Mouse (Mus musculus) gastrocnemius, postnatal 25 days (tissue): ENCODE data around the gene Tmem89. TPM values are rescaled to one million over a fixed set of nuclear protein-coding genes. Genes with fewer than 3 reads are reported as not detected.

Experiments
- DNase-seq: peaks from one replicate; pipeline ENCODE4 v3.0.0; 2022
- long read RNA-seq, 2 experiments: library from polyadenylated mRNA; stranded (forward); transcript quantifications; one replicate each; pipeline ENCODE4 v2.0.0; 2021
- total RNA-seq, 2 experiments: library from RNA; stranded (reverse); gene quantifications; 1 replicate in 1 of 2; 2 replicates in 1 of 2; pipeline ENCODE4 v1.2.3; 2021

Tmem89 gene
- not detected for total RNA-seq
- long read RNA-seq, experiment 1 = 0 reads
- long read RNA-seq, experiment 2 = 0 reads

DNA sequence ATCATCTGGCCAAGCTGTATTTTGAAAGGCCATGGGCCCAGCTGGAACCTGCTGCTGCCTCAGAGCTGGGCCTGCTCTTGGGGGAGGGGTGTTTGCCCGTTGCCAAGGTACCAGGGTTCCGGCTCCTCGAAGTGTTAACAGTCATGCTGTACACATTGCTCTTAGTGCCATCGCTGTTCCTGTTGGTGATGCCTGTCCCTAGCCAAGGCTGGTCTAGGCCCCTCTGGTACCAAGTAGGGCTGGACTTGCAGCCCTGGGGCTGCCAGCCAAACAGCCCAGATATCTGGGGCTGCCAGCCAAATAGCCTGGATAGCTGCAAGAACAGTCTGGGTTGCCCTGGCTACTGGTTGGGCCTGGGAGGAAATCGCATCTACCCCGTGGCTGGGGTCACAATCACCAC lies at the start of gene Tmem89:
TSS of gene Tmem89 (plus strand) at position 129 of the 400 bp plus-strand sequence.
- DNase-seq = no peak

DNA sequence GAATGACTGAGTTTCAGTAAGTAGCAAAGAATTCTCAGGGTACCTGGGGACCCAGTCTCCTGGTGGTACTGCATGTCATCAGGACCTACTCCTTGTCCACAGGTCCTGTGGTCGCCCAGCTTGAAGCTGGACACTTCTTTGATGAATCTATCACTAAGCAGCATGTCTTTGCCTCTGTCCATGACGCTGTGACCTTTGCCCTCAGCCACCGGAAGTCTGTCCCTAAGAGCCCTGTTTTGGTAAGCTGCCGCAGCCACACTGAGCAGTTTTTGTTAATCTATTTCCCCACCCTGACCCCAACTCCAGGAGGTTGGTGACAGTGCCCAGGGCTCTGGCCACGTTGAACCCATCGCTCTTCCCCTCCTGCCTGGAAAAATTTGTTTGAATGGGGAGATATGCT lies 2.1 kb upstream of the Tmem89 start:
- DNase-seq = no peak

- DNase-seq = no peak
Measured at GRCm38 (mm10) chr9:108913161-108913560, 1.3 kb upstream of the Tmem89 start.

DNA sequence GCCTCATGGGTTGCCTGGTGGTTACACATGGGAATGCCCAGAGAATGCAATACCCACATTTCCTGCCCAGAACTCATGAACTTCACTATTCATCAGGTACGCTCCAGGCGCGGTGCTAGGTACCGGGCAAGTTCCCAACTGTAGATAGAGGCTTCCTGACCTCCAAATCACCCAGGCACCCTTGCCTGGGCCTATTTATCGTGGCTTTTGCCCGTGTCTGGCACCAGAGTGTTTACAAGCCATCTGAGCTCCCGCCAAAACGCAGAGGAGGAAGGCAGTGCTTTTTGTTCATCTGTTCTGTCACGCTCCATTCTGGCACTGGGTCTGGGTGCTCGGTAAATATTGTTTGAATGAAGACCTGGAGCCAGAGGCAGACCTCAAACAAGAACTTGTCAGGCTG lies 798 bp upstream of the Tmem89 start:
- DNase-seq = no peak

DNA sequence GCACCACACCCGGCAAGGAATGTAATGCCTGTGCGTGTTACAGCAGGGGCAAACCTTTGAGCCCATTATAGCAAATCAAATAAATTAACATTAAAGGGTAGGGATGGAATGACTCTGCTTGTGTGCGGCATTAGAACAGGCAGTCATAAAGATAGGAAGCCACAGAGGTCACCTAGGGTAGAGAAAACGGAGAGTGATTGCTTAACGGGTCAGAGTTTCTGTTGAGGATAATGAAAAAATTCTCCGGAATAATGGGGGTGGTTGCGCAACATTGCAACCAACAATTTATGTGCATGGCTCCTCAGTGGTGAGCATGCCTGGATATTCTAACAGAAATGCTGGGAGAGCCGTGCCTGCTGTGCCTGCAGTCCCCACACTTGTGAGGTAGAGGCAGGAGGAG lies 11.5 kb downstream of the Tmem89 start:
- no peak for DNase-seq

- DNase-seq = no peak
Measured at GRCm38 (mm10) chr9:108928424-108928823, 14.0 kb downstream of the Tmem89 start.

DNA sequence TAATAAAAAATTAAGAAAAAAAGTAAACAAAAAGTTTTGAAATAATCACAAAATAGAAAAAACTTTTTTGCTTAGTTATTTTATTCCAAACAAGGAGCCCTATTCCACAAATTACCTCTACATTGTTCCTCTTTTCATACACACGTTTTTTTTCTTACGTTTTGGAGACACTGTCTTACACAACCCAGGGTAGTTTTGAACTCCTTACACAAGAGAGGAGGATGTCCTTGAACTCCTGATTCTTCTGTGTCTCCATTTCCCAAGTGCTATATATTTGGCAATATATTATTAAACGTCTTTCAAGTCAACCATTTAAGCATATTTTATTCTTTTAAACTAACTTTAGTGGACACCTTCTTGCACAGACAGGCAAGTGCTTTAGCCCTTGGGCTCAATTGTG lies 21.6 kb downstream of the Tmem89 start:
- no peak for DNase-seq

- DNase-seq = peak; percentile 91
Measured at GRCm38 (mm10) chr9:108936418-108937364, 22.3 kb downstream of the Tmem89 start, which contains the start of gene Uqcrc1. Gene Uqcrc1, plus strand, starts transcription at chr9:108936633.

DNA sequence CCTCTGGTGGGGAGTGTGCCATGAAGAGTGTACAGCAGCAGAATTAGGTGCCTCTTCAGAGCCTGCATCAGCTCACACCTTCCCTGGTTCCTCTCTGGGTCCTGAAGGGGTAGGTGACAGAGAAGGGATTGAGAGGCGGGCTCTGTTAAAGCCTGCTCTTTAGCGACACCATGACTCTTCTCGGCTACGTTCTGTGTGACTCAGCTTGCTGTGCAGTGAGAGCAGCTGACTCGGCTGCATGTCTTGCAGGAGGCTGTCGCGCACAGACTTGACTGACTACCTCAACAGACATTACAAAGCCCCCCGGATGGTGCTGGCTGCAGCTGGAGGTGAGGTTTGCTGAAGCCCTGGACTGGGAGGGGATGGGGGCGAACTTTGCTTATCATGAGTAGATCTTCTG lies 30.7 kb downstream of the Tmem89 start:
- no peak for DNase-seq

- no peak for DNase-seq
Measured at GRCm38 (mm10) chr9:108945608-108946007, 31.2 kb downstream of the Tmem89 start.

- DNase-seq = peak; percentile 70
Measured at GRCm38 (mm10) chr9:108949231-108949966, 35.0 kb downstream of the Tmem89 start.

DNA sequence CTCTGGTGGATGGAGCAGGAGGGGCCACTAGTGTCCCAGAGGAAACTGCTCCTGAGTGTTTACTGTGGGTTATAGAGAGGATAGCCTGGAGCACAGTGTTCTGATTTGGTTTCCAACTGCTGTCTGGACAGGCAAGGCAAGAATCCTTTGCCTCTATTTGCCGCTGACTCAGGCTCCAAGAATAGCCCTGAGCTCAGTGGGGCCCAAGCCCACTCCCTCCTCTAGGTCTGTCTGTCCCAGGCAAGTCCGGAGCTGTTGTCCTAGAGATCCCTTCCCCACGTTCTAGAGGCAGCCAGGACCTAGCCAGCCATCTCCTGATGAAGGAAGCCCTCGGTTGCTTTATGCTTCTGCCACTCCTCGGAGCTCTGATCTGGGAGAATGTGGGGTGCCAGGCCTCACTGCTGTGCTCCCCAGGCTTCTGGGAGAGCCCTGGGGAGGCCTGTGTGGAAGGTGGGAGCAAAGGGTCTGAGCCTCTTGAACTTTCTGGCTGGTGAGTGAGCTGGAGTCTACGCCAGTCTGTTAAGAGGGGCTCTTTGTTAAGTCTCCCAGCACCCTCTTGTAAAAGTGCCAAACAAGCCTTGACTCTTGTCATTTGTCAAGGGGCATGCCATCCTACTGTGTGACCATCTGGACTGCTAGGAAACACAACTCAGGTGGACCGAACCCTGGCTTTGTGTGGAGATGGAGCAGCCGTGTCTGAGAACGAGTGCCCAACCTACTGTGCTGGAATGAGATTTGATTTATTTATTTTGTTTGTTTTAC lies 35.7 kb downstream of the Tmem89 start:
- DNase-seq = peak; percentile 58

- no peak for DNase-seq
Measured at GRCm38 (mm10) chr9:108953081-108953636, 38.7 kb downstream of the Tmem89 start, which contains the start of gene Col7a1. Gene Col7a1, plus strand, starts transcription at chr9:108953586.

DNA sequence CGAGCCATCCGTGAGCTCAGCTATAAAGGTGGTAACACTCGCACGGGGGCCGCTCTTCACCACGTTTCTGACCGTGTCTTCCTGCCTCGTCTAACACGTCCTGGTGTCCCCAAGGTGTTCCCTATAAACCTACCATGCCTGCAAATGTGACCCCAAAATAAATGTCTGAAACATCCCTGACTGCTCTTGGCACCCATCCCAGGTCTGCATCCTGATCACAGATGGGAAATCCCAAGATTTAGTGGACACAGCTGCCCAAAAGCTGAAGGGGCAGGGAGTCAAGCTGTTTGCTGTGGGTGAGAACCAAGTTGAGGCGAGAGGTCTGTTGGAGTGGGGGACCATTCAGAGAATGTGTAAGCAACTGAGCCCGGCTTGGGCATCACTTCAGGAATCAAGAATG lies 40.8 kb downstream of the Tmem89 start:
- no peak for DNase-seq

- DNase-seq = no peak
Measured at GRCm38 (mm10) chr9:108955846-108956245, 41.4 kb downstream of the Tmem89 start.

- DNase-seq = no peak
Measured at GRCm38 (mm10) chr9:108963577-108963976, 49.2 kb downstream of the Tmem89 start.

- DNase-seq = no peak
Measured at GRCm38 (mm10) chr9:108964338-108964737, 49.9 kb downstream of the Tmem89 start.
